Mouse (Mus musculus) small intestine, adult 2 months (tissue): ENCODE results near the gene Gm20547. TPM values are rescaled to one million over a fixed set of nuclear protein-coding genes. Genes with fewer than 3 reads are reported as not detected.

Source experiments
- H3K27ac ChIP-seq: fragments of 200-500 bp; 2 replicates; pipeline ENCODE4 v1.5.1; 2012; ENCODE audit warnings: low read depth, low read length, control low read depth, inconsistent platforms; ENCODE audit not compliant: insufficient read depth
- H3K27me3 ChIP-seq: fragments of 200-500 bp; 2 replicates; pipeline ENCODE4 v1.6.1; 2012; ENCODE audit warnings: mild to moderate bottlenecking, moderate library complexity, low read length, inconsistent platforms; ENCODE audit not compliant: control insufficient read depth, insufficient read depth
- H3K36me3 ChIP-seq: fragments of 200-500 bp; 2 replicates; pipeline ENCODE4 v1.6.1; 2012; ENCODE audit warnings: mild to moderate bottlenecking, low read length, control low read depth, inconsistent platforms; ENCODE audit not compliant: control insufficient read depth, insufficient read depth
- H3K4me1 ChIP-seq: fragments of 200-500 bp; 2 replicates; pipeline ENCODE4 v1.6.1; 2012; ENCODE audit warnings: low read length, inconsistent platforms, mixed read lengths; ENCODE audit not compliant: control insufficient read depth, insufficient read depth, insufficient read length
- H3K4me3 ChIP-seq: fragments of 200-500 bp; 2 replicates; pipeline ENCODE4 v1.5.1; 2012; ENCODE audit warnings: low read depth, mild to moderate bottlenecking, control low read depth, inconsistent platforms, low read length, moderate library complexity
- CTCF ChIP-seq: fragments of 200-500 bp; IDR thresholded peaks from 2 replicates; pipeline ENCODE4 v1.5.1; 2012; ENCODE audit warnings: low read depth, mild to moderate bottlenecking, control low read depth, inconsistent platforms, low read length, moderate library complexity, mixed read lengths; ENCODE audit not compliant: insufficient replicate concordance, insufficient read length; ENCODE audit errors: extremely low read depth
- POLR2A ChIP-seq: fragments of 200-500 bp; IDR thresholded peaks from 2 replicates; pipeline ENCODE4 v1.6.1; 2012; ENCODE audit warnings: low read depth, mild to moderate bottlenecking, control low read depth, inconsistent platforms, low read length, moderate library complexity
- WGBS: fragments of 180-500 bp; shearing (Covaris S2); methylation state at CpG from one replicate; pipeline ENCODE4 v1.1.7; 2018; 5-methylcytosine and 5-hydroxymethylcytosine counted together
- polyA plus RNA-seq: library from polyadenylated mRNA; depleted of rRNA; stranded (reverse); fragments of >200 nt; gene quantifications from 2 replicates; pipeline ENCODE4 v1.2.3, GENCODE M21; 2012; rRNA removed

The Gm20547 gene
- polyA plus RNA-seq, 1 experiment, result not detected

- Histone ChIP-seq H3K4me3 (no peak overlapping the region), H3K27ac (no peak overlapping the region), H3K27me3 (no peaks in the 10 kb centered on the region), H3K4me1 (no peaks in the 10 kb centered on the region), H3K36me3 (no peaks in the 10 kb centered on the region)
- 71% methylated on average over 6 of the region's 6 CpGs for WGBS
- TF ChIP-seq POLR2A (no peak), CTCF (no peak)
Measured at GRCm38 (mm10) chr17:34808599-34809205, 73.1 kb downstream of the Gm20547 start.

- no peak overlapping the region for H3K4me3 ChIP-seq
- H3K27me3 ChIP-seq, result no peaks in the 10 kb centered on the region
- H3K36me3 ChIP-seq, result no peaks in the 10 kb centered on the region
- WGBS, result 57% methylated on average over 3 of the region's 3 CpGs
- no peak overlapping the region for H3K27ac ChIP-seq
- TF ChIP-seq POLR2A, result no peak
- TF ChIP-seq CTCF, result no peak
- H3K4me1 ChIP-seq, result no peaks in the 10 kb centered on the region
Measured at GRCm38 (mm10) chr17:34807176-34807575, 74.7 kb downstream of the Gm20547 start.

Other genes starting within 250 kb of the Gm20547 start
- 2.5 and 9.3 TPM in 2 replicates for gene Fkbpl, start 237.3 kb downstream of the Gm20547 start, polyA plus RNA-seq
- 26.6 and 48.0 TPM in 2 replicates for gene Atf6b, start 234.9 kb downstream of the Gm20547 start, polyA plus RNA-seq
- gene Tnxb, start 211.5 kb downstream of the Gm20547 start, polyA plus RNA-seq, result 12.1 and 12.5 TPM in 2 replicates
- gene C4b, start 138.2 kb downstream of the Gm20547 start, polyA plus RNA-seq, result 16.8 and 17.2 TPM in 2 replicates
- 0.18 and 0.67 TPM in 2 replicates for gene Cyp21a1, start 77.5 kb downstream of the Gm20547 start, polyA plus RNA-seq
- 28.6 and 56.3 TPM in 2 replicates for gene Stk19, start 45.1 kb downstream of the Gm20547 start, polyA plus RNA-seq
- 31.5 and 51.8 TPM in 2 replicates for gene Dxo, start 45.0 kb downstream of the Gm20547 start, polyA plus RNA-seq
- gene Skiv2l, start 31.8 kb downstream of the Gm20547 start, polyA plus RNA-seq, result 48.1 and 79.3 TPM in 2 replicates
- 7.8 and 18.3 TPM in 2 replicates for gene Nelfe, start 31.7 kb downstream of the Gm20547 start, polyA plus RNA-seq
- 22.4 and 71.5 TPM in 2 replicates for gene Cfb, start 19.5 kb downstream of the Gm20547 start, polyA plus RNA-seq
- 2.9 and 6.8 TPM in 2 replicates for gene Zbtb12, start 2.6 kb downstream of the Gm20547 start, polyA plus RNA-seq
- 4.3 and 10.6 TPM in 2 replicates for gene C2, start 16.2 kb upstream of the Gm20547 start, polyA plus RNA-seq
- 101 and 242 TPM in 2 replicates for gene Ehmt2, start 16.4 kb upstream of the Gm20547 start, polyA plus RNA-seq
- 64.8 and 101 TPM in 2 replicates for gene Slc44a4, start 32.4 kb upstream of the Gm20547 start, polyA plus RNA-seq
- gene Neu1, start 49.2 kb upstream of the Gm20547 start, polyA plus RNA-seq, result 21.2 and 68.8 TPM in 2 replicates
- gene Hspa1b, start 77.2 kb upstream of the Gm20547 start, polyA plus RNA-seq, result 17.1 and 19.8 TPM in 2 replicates
- not detected in 2 replicates for gene Gm20481, start 87.9 kb upstream of the Gm20547 start, polyA plus RNA-seq
- gene Hspa1a, start 90.1 kb upstream of the Gm20547 start, polyA plus RNA-seq, result 8.9 and 9.3 TPM in 2 replicates
- gene Hspa1l, start 90.7 kb upstream of the Gm20547 start, polyA plus RNA-seq, result 0.06 and 0.14 TPM in 2 replicates
- gene Lsm2, start 99.8 kb upstream of the Gm20547 start, polyA plus RNA-seq, result 51.7 and 82.1 TPM in 2 replicates
- 123 and 182 TPM in 2 replicates for gene Vars, start 118.9 kb upstream of the Gm20547 start, polyA plus RNA-seq
- 0.82 and 1.2 TPM in 2 replicates for gene Vwa7, start 134.5 kb upstream of the Gm20547 start, polyA plus RNA-seq
- gene Sapcd1, start 146.0 kb upstream of the Gm20547 start, polyA plus RNA-seq, result 0.87 and 1.0 TPM in 2 replicates
- 2.2 and 2.3 TPM in 2 replicates for gene Msh5, start 164.7 kb upstream of the Gm20547 start, polyA plus RNA-seq
- gene Clic1, start 167.9 kb upstream of the Gm20547 start, polyA plus RNA-seq, result 134 and 219 TPM in 2 replicates
- 8.5 and 14.5 TPM in 2 replicates for gene Ddah2, start 177.0 kb upstream of the Gm20547 start, polyA plus RNA-seq
- gene Ly6g6c, start 183.3 kb upstream of the Gm20547 start, polyA plus RNA-seq, result 9.3 and 9.9 TPM in 2 replicates
- gene Mpig6b, start 184.1 kb upstream of the Gm20547 start, polyA plus RNA-seq, result 0.28 and 0.39 TPM in 2 replicates
- 1.3 and 19.4 TPM in 2 replicates for gene Ly6g6e, start 194.9 kb upstream of the Gm20547 start, polyA plus RNA-seq
- 7.2 and 10.7 TPM in 2 replicates for gene Ly6g6d, start 196.0 kb upstream of the Gm20547 start, polyA plus RNA-seq
- gene Ly6g6f, start 203.6 kb upstream of the Gm20547 start, polyA plus RNA-seq, result 1.2 and 3.8 TPM in 2 replicates
- 114 and 183 TPM in 2 replicates for gene Abhd16a, start 207.2 kb upstream of the Gm20547 start, polyA plus RNA-seq
- gene Ly6g5c, start 226.2 kb upstream of the Gm20547 start, polyA plus RNA-seq, result not detected in 2 replicates
- 0.76 and 1.4 TPM in 2 replicates for gene Ly6g5b, start 233.4 kb upstream of the Gm20547 start, polyA plus RNA-seq
- 10.5 and 25.3 TPM in 2 replicates for gene Gpank1, start 239.4 kb upstream of the Gm20547 start, polyA plus RNA-seq
- 226 and 448 TPM in 2 replicates for gene Csnk2b, start 240.0 kb upstream of the Gm20547 start, polyA plus RNA-seq
- gene D17H6S53E, start 244.3 kb upstream of the Gm20547 start, polyA plus RNA-seq, result 6.9 and 16.2 TPM in 2 replicates